Mouse (Mus musculus) CD4-positive, CD25-positive, alpha-beta regulatory T cell (primary cell): ENCODE results near the gene Vps50. TPM values are rescaled to one million over a fixed set of nuclear protein-coding genes. Genes with fewer than 3 reads are reported as not detected.

Source experiments
- polyA plus RNA-seq: library from polyadenylated mRNA; unstranded; fragments of 100-300 nt; shearing (Covaris generic); gene quantifications from one replicate; pipeline ENCODE4 v1.2.1, GENCODE M21; 2017

Vps50 gene
- polyA plus RNA-seq: 25.6 TPM

GRCm38 (mm10) chr6:3498162-3498848 lies at the start of gene Vps50, which contains the start of gene Hepacam2:
Gene Vps50 (plus strand): TSS chr6:3498382.
Gene Hepacam2 (minus strand): TSS chr6:3498298.

Other genes starting within 250 kb of the Vps50 start
- 117 TPM for gene Samd9l, start 98.8 kb upstream of the Vps50 start, polyA plus RNA-seq
- 1.2 TPM for gene Hepacam2, start 84 bp upstream of the Vps50 start, polyA plus RNA-seq